Mouse (Mus musculus): ENCODE measurements at regions not wholly inside any gene's neighbourhood (a gene's known extent, or its start where the extent isn't known, plus 50 kb on each side); places are given as distances from the start of the nearest gene placed in this dataset.
A peak's percentile ranks its signal among the peaks of the same experiment; 100 is the strongest.

DNA sequence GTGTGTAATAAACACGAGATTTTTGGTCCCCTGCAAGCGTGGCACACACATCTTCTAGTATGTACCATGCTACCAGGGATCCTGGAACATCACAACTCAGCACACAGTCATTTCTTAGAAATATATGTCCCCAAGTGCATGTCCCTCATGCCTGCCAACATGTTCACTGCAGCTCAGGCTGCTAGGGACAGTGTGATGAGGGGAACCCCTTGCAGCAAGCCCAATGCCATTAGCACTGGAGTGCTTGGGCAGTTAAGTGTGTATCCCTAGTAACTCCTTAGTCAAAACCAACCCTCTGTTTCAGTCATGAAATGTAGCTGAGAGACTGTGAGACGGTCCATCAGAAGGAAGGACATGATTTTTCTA, 167.5 kb upstream of the Gm3448 start:
- Histone ChIP-seq H3K4me3 (ENCODE audit: insufficient read depth, low read depth, low read length) (no peak overlapping the region), H3K36me3 (ENCODE audit: control insufficient read depth, insufficient read depth, low read length) (no peaks in the 10 kb centered on the region), H3K27me3 (replicated peaks; ENCODE audit: control insufficient read depth, insufficient read depth, low read length) (no peaks in the 10 kb centered on the region), H3K4me1 (ENCODE audit: control insufficient read depth, insufficient read depth, low read length) (no peaks in the 10 kb centered on the region), H3K27ac (ENCODE audit: insufficient read depth, low read depth, low read length) (no peak overlapping the region)
- DNase-seq, result no peak
- no peak for TF ChIP-seq POLR2A (IDR thresholded peaks at IDR 0.05; ENCODE audit: low read depth, low read length)
- TF ChIP-seq CTCF (conservative IDR thresholded peaks at IDR 0.05; ENCODE audit: insufficient read depth, insufficient read length, low read depth, low read length), result no peak
- 63% methylated on average over 3 of the region's 3 CpGs for WGBS

DNA sequence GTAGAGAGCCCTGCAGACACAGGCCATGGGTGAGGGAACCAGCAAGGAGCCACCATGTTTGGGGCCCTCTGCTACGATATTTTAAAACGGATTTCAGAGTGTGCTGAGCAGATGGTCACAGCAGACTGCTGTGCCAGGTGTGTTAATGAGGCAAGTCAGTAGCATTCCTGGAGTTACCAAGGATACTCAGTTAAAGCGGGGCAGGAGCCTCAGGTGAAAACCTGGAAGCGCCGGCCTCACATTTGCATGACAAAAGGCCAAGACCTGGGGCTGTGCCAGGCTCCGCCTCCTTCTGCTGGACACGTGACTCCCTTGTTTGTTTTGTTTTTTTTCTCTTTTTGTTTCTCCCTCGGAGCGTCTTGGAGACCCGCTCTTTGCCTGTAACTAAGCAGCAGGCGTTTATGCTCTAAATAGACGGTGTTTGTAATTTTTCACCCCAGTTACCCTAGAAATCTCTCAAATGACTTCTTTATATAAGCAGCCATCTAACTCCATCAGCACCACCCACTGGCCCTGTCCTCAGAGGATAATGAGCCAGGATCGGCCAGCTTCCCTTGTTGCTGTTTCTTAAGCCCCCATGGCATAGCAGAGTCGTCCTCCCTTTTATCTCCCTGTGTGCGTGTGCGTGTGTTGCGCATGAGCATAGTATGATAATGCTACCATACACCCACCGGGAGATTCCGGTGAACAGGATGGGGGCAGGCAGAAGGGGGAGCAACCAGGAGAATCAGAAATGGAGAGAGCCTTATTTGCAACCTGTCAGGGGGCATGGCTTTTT, 166.9 kb upstream of the Gm3448 start:
- Histone ChIP-seq H3K27ac (ENCODE audit: insufficient read depth, low read depth, low read length) (no peak overlapping the region), H3K4me3 (ENCODE audit: insufficient read depth, low read depth, low read length) (no peak overlapping the region), H3K36me3 (ENCODE audit: control insufficient read depth, insufficient read depth, low read length) (no peaks in the 10 kb centered on the region), H3K4me1 (ENCODE audit: control insufficient read depth, insufficient read depth, low read length) (no peaks in the 10 kb centered on the region), H3K27me3 (replicated peaks; ENCODE audit: control insufficient read depth, insufficient read depth, low read length) (no peaks in the 10 kb centered on the region)
- WGBS, result 17% methylated on average over 19 of the region's 19 CpGs
- TF ChIP-seq POLR2A (IDR thresholded peaks at IDR 0.05; ENCODE audit: low read depth, low read length) (no peak), CTCF (conservative IDR thresholded peaks at IDR 0.05; ENCODE audit: insufficient read depth, insufficient read length, low read depth, low read length) (no peak)
- peak; percentile 33 for DNase-seq

DNA sequence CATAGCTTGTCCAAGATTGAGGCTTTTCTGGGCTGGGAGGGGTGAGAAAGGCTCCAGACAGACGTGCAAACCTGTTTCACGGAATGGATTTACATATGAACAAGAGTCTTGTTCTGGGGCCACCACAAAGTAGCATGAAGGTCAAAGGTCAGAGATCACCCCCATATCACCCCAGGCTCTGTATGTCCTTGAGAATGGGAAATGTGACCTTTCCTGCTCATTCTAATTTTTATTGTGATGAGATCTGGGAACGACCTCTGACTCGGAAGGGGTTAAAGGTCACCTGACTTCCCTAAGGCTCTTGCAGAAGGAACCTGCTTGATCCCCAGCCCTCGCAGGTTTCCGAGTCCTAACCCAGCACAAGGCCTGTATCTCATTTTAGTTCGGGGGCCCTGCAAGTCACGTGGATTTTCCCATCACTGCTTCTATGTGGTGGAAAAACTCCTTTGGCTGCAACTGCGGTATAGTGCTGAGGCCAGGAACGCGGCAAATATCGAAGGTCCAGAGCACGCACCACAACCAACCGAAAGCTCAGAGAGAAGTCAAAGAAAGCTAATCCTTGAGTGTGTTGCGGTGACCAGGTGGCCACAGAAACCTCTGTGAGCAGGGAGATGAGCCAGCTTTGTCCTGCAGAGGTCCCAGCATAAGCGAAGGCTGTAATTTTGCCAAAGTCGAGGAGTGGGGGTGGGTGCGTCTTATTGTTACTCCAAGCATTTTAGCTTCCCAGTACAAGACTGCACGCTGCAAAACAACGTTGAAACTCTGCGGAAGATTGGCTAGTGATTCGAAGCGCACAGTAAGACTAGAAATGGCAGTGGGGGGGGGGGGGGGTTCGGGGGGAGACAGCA, 166.1 kb upstream of the Gm3448 start:
- H3K27me3 ChIP-seq (replicated peaks; ENCODE audit: control insufficient read depth, insufficient read depth, low read length), result no peaks in the 10 kb centered on the region
- H3K4me3 ChIP-seq (ENCODE audit: insufficient read depth, low read depth, low read length), result no peak overlapping the region
- H3K36me3 ChIP-seq (ENCODE audit: control insufficient read depth, insufficient read depth, low read length), result no peaks in the 10 kb centered on the region
- no peak for DNase-seq
- TF ChIP-seq POLR2A (IDR thresholded peaks at IDR 0.05; ENCODE audit: low read depth, low read length) (no peak), CTCF (conservative IDR thresholded peaks at IDR 0.05; ENCODE audit: insufficient read depth, insufficient read length, low read depth, low read length) (no peak)
- WGBS, result 66% methylated on average over 24 of the region's 24 CpGs
- no peaks in the 10 kb centered on the region for H3K4me1 ChIP-seq (ENCODE audit: control insufficient read depth, insufficient read depth, low read length)
- H3K27ac ChIP-seq (ENCODE audit: insufficient read depth, low read depth, low read length), result no peak overlapping the region

DNA sequence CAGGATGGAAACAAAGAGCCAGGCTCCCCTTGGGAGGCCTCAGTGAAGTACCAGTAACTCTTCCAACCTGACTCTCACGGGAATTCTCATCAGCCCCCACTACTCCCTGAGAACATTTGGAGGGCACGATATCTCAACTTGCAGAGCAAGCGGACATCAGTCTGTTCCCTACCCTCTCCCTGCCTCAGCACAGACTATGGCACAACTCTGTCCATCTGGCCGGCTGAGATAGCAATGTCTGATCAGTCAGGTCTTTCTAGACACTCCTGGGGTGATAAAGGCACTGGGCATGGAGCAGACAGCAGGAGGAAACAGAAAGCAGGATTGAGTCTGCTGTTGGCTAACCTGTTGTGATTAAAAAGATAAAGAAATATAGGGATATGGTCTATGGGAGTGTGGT, 164.5 kb upstream of the Gm3448 start:
- Histone ChIP-seq H3K27me3 (replicated peaks; ENCODE audit: control insufficient read depth, insufficient read depth, low read length) (no peaks in the 10 kb centered on the region), H3K4me3 (ENCODE audit: insufficient read depth, low read depth, low read length) (no peak overlapping the region), H3K4me1 (ENCODE audit: control insufficient read depth, insufficient read depth, low read length) (no peaks in the 10 kb centered on the region), H3K27ac (ENCODE audit: insufficient read depth, low read depth, low read length) (no peak overlapping the region), H3K36me3 (ENCODE audit: control insufficient read depth, insufficient read depth, low read length) (no peaks in the 10 kb centered on the region)
- DNase-seq, result no peak
- 84% methylated on average over 4 of the region's 4 CpGs for WGBS
- TF ChIP-seq POLR2A (IDR thresholded peaks at IDR 0.05; ENCODE audit: low read depth, low read length), result no peak
- TF ChIP-seq CTCF (conservative IDR thresholded peaks at IDR 0.05; ENCODE audit: insufficient read depth, insufficient read length, low read depth, low read length), result no peak

DNA sequence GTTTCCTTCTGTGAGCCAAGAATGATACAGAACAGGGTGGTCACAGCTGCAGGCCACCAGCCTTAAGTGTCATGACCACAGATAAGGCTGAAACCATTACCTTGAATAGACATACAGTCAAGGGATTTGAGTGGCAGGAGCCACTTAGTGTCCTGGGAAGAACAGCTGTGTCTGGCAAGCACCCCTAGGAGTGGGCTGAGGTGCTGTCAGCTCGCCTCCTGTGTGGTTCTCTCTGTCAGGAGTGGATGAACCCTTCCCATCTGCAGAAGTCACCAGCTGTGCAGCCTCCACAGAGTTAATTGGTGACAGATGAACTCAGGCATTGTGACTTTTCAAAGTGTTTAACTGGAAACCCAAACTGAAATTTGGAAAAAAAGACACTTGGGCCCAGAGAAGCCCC, 163.2 kb upstream of the Gm3448 start:
- H3K4me3 ChIP-seq (ENCODE audit: insufficient read depth, low read depth, low read length), result no peak overlapping the region
- H3K27ac ChIP-seq (ENCODE audit: insufficient read depth, low read depth, low read length), result no peak overlapping the region
- no peaks in the 10 kb centered on the region for H3K4me1 ChIP-seq (ENCODE audit: control insufficient read depth, insufficient read depth, low read length)
- TF ChIP-seq CTCF (conservative IDR thresholded peaks at IDR 0.05; ENCODE audit: insufficient read depth, insufficient read length, low read depth, low read length), result no peak
- TF ChIP-seq POLR2A (IDR thresholded peaks at IDR 0.05; ENCODE audit: low read depth, low read length), result no peak
- H3K27me3 ChIP-seq (replicated peaks; ENCODE audit: control insufficient read depth, insufficient read depth, low read length), result no peaks in the 10 kb centered on the region
- no peaks in the 10 kb centered on the region for H3K36me3 ChIP-seq (ENCODE audit: control insufficient read depth, insufficient read depth, low read length)
- no peak for DNase-seq
- WGBS, result 86% methylated on average over 1 of the region's 1 CpGs

DNA sequence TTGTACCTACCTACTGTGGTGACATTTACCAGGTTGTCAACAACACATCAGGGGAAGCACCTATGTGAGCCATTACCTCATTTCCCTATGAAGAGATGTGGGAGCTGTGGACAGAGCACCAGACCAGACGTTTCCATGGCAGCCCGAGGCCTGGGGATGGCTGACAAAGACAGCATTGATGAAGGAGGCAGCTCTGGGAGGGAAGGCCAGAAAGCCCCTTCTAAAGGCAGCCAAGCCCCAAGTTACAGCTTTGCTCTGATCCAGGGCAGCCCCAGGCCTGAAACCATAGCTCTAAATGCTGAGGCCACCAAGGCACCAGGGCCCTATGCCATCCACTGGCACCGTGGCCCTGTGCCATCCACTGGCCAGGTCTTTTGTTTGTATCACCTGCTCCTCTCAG, 157.9 kb upstream of the Gm3448 start:
- H3K27ac ChIP-seq (ENCODE audit: insufficient read depth, low read depth, low read length), result no peak overlapping the region
- H3K4me1 ChIP-seq (ENCODE audit: control insufficient read depth, insufficient read depth, low read length), result no peaks in the 10 kb centered on the region
- no peaks in the 10 kb centered on the region for H3K27me3 ChIP-seq (replicated peaks; ENCODE audit: control insufficient read depth, insufficient read depth, low read length)
- H3K36me3 ChIP-seq (ENCODE audit: control insufficient read depth, insufficient read depth, low read length), result no peaks in the 10 kb centered on the region
- 79% methylated on average over 3 of the region's 3 CpGs for WGBS
- no peak for DNase-seq
- TF ChIP-seq CTCF (conservative IDR thresholded peaks at IDR 0.05; ENCODE audit: insufficient read depth, insufficient read length, low read depth, low read length) (no peak), POLR2A (IDR thresholded peaks at IDR 0.05; ENCODE audit: low read depth, low read length) (no peak)
- no peak overlapping the region for H3K4me3 ChIP-seq (ENCODE audit: insufficient read depth, low read depth, low read length)

DNA sequence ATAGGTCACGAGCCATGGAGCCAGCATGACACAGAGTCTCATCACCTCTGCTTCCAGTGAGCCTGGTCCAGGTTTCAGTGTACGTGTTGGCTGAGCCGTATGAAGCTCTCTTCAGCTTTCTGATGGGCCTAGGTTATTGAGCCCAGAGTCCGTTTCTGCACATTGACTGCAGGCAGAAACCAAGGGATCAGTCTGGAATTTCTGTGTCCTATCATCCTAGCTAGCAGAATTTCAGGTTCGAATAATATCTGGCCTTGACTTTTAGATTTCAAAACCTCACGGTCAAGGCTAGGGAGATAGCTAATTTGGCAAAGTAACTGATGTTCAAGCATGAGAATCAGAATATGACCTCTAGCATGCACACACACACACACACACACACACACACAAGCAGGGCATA, 156.0 kb upstream of the Gm3448 start:
- H3K4me1 ChIP-seq (ENCODE audit: control insufficient read depth, insufficient read depth, low read length), result no peaks in the 10 kb centered on the region
- no peaks in the 10 kb centered on the region for H3K27me3 ChIP-seq (replicated peaks; ENCODE audit: control insufficient read depth, insufficient read depth, low read length)
- WGBS, result 95% methylated on average over 6 of the region's 6 CpGs
- H3K4me3 ChIP-seq (ENCODE audit: insufficient read depth, low read depth, low read length), result no peak overlapping the region
- no peak overlapping the region for H3K27ac ChIP-seq (ENCODE audit: insufficient read depth, low read depth, low read length)
- H3K36me3 ChIP-seq (ENCODE audit: control insufficient read depth, insufficient read depth, low read length), result no peaks in the 10 kb centered on the region
- no peak for DNase-seq
- TF ChIP-seq POLR2A (IDR thresholded peaks at IDR 0.05; ENCODE audit: low read depth, low read length) (no peak), CTCF (conservative IDR thresholded peaks at IDR 0.05; ENCODE audit: insufficient read depth, insufficient read length, low read depth, low read length) (no peak)

Data from kidney, adult 2 months (tissue).